Mouse (Mus musculus) retina, adult 2 months (tissue): ENCODE results near the gene Vax2.

ENCODE experiments used
- DNase-seq: peaks from one replicate; pipeline ENCODE4 v3.0.0-alpha.2; 2012; ENCODE audit warnings: low read depth, low spot score

The Vax2 gene

DNA sequence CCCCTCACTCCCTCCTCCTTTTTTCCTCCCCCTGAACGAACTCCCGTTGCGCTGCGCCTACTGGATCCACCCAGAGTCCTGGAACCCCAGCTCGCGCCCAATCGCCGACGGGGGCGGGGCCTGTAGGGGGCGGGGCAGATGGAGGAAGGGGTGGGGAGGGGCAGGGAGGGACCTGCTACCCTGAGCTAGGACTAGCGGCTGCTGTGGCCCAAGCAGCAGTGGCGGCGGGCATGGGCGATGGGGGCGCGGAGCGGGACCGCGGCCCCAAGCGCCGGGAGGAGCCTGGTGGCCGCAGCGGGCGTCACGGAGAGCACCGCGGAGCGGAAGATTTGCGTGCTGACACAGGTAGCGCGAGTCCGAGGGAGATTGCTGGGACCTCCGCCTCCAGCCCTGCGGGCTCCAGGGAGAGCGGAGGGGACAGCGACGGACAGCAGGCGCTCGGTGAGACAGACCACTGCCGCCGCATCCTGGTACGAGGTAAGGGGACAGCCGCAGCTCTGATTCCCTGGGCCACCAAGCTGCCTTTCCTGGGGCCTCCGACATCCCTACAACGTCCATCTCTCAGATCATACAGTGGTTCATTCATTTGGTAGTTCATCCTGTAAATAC is at the start of gene Vax2:
Vax2 (plus strand) TSS at position 198 of the 609 bp plus-strand sequence.
- DNase-seq, result peak; percentile 87

DNA sequence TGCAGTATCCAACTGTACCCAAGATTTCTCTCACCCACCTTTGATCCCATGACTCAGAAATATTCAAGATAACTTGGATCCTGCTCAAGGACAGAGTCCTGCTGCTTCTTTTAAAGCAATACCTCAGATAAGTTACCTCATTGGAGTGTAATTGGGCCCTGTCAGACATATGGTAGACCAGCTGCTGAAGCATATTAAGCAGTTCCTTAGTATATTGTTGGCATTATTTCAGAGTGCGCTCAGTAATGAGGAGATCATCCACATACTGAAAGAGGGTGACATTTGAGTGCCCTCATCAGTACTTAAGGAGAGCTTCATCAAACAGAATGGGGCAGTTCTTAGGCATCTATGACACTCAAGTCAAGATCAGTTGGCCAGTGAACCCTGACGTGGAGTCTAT is 46.1 kb upstream of the Vax2 start:
- DNase-seq, result no peak

DNA sequence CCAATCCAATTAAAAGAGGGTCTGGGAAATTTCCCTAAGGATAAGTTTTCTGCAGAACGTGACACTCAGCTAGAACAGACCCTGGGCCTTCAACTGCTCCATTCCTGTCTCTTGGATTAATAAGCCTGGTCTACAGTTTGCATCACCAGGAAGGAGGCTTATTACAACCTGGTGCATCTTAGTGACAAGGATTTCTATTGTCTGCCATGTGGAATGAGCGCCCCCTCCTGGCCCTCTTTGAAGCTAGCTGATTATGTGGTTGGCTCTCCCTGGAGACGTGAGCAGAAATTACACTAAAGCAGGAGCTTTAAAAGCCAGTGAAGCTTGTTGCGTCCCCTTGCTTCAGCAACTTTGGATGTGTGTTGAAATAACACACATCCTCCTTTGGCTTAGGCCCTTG is 37.7 kb upstream of the Vax2 start:
- peak; percentile 39 for DNase-seq

DNA sequence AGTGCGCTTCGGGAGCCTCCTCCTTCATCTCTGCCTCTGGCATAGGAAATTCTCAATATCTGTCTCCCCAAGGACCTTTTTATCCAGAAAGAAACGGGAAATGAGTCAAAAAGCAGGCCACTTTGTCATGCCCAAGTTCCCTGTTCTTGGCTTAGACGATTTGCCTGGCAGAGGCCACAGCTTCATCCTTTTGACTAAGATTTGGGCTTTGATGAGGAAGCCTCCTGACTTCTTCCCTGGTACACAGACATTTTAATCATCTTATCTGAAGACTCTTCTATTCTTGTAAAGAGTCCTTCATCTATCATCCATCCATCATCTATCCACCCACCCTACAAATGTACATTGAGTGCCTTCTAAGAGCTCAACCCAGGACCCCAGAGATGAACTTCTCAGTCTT is 33.3 kb upstream of the Vax2 start, which contains the start of gene Cd207:
Cd207 (minus strand) TSS at position 101 of the 400 bp plus-strand sequence.
- no peak for DNase-seq

DNA sequence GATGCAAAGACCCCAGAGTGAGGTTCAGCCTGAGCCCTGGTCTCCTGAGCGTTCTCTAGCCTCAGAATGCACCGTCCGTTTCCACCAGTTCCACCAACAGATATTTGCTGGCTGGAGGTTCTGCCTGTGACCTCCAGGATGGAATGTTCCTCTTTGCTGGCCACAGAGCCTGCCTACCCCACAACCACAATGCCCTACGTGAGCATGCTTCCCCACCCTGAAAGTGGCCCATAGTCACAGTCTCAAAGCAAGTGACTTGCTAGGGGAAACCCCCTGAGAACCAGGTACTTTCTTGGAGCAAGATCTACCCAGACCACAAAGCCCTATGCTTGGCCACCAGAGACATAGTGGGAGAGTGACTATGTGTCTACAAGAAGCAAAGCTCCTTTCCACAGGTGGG is 21.7 kb upstream of the Vax2 start:
- no peak for DNase-seq

DNA sequence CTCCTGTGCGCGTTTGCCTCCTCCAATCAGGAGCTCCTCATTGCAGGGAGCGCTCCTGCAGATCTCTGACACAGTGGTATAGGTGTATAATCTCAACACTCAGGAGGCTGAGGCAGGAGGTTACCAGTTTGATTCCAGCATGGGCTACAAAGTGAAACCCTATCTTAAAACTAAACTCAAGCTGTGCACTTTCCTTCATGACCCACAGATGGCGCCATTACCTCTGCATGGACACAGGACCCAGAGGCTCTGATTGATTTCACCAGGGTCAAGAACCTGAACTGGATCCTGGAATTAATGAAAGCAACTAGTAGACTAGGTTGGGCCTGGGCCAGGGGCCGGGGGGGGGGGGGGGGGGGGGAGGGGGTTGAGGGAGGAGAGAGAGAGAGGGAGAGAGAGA is 20.8 kb upstream of the Vax2 start:
- DNase-seq, result no peak

DNA sequence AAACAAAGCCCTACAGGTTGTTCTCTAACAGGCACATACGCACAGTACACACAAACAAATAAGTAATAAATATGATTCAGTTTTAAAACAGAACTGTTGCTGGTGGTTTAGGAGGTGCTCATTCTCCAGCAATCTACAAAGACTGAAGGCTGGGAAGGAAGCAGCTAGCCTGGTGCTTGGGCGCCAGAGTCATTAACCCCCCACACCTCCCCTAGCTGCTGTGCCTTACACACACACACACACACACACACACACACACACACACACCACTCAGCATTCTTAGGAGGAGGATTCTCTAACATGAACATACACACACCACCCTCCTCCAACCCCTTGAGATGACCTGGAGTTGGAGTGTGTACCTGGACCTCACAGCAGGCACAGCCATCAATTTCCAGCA is 20.1 kb upstream of the Vax2 start:
- DNase-seq, result no peak

DNA sequence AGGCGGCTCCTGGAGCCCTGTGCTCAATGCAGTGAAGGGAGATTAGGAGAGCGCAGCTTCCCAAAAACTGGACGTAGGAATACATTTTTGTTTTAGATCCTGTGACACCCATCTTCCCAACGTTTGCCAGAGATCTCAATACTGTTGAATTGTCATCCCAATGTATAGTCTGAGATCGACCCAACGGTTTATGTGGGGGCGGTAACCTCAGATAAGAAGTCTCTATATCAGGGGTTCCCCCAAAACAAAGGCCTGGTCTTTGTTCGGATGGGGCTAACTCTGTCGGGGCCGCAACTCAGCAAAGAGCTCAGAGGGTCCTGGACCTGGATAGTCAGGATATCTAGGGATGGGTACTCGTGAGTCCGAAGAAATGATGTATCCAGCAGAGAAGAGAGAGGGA is 18.1 kb upstream of the Vax2 start:
- no peak for DNase-seq

DNA sequence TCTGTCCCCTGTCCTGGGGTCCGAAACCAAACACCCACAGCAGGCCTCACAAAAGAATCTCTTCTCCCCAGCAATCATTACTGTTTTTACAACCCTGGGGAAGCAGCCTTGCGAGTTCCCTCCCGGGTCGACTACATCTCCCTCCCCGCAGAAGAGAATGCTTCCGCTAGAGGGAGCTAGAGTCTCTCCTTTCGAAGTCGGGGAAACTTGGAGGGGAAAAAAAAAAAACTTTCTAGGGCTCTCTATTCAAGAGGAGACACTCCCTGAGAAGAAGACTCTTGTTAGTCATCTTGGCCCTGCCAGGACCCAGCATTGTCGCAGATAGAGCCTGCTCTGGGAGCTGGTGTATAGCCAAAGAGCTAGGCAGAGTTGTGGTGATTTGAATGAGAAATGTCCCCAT is 17.2 kb upstream of the Vax2 start:
- no peak for DNase-seq

DNA sequence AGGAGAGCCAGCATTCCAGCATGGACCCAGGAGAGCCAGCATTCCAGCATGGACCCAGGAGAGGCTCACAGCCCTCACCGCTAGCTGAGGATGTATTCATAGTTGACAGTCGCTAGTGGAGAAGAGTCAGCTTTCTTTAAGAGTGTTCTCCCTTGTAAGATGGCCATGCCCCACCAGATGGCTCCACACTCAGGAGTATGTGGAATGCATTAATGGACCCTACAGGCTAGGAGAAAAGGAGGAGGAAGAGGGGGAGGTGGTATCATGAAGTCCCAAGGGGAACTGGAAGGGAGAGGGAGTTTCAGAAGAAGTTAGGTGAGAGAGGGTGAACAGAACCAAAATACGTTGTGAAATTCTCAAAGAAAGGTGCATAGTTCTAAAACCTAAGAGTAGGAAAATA is 15.3 kb upstream of the Vax2 start:
- no peak for DNase-seq

DNA sequence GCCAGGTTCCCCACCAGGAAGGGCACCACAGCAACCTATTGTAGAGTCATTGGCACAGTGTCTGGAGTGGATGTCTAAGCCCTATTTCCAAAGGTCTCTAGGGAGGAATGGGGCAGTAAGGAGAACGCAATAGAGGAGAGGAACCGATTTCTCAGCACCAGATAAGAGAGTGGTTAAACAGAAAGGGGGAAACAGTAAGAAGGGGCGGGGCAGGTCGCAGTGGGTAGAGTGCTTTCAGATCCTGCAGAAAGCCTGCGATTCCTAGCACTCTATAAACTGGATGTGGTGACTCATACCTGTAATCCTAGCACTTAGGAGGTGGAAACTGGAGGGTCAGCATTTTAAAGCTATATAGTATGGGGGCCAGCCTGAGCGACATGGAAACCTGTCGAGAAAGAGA is 14.4 kb upstream of the Vax2 start:
- DNase-seq, result no peak

DNA sequence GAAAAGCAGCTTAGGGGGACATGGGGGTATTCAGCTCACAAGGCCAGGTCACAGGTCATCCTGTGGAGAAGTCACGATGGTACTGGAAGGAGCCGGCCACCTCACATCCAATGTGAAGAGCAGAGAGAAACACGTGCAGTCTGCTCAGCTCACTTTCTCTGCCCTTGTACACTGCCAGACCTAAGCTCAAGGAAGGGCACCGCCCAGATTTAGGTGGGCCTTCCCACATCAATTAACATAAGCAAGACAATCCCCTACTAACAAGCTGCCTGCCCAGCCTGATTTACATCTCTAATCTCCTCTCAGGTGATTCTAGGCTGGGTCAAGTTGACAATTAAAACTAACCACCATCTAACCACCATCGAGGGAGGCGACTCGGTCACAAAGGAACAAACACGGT is 13.1 kb upstream of the Vax2 start:
- peak; percentile 74 for DNase-seq

DNA sequence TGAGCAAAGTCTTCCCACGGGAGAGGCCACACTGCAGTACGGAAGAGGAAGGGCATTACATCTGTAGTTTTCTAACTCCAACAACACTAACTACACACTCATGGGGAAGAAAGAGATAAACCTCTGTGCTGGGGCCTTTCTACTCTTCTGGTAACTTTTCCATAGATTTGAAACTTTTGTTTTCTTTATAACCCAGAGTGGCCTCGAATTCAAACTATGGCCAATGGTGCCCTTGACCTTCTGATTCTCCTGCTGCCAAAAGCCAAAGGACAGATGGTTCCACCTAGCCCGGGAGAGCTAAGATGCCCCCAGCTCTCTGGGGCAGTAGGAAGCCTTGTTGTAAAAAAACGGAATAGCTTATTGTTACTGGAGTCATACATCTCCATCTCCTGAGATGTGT is 11.1 kb upstream of the Vax2 start:
- no peak for DNase-seq

DNA sequence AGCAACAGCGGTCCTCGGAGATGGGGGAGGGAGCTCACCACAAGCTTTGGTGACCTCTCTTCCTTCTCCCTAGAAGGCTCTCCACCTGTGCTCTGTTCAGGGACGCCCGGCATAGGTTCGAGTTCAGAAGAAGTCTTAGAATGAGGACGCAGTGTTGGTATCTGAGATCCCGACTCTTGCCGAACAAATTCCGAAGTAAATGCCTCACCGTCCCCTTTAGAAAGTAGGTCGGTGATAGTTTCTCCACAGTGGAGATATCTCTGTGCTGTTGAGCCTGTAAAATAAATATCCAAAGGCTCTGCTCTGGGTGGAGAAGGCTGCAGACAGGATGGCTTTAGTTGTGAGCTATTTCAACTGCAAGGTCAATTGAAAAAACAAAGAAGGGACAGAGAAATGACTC is 10.1 kb upstream of the Vax2 start:
- DNase-seq, result no peak

DNA sequence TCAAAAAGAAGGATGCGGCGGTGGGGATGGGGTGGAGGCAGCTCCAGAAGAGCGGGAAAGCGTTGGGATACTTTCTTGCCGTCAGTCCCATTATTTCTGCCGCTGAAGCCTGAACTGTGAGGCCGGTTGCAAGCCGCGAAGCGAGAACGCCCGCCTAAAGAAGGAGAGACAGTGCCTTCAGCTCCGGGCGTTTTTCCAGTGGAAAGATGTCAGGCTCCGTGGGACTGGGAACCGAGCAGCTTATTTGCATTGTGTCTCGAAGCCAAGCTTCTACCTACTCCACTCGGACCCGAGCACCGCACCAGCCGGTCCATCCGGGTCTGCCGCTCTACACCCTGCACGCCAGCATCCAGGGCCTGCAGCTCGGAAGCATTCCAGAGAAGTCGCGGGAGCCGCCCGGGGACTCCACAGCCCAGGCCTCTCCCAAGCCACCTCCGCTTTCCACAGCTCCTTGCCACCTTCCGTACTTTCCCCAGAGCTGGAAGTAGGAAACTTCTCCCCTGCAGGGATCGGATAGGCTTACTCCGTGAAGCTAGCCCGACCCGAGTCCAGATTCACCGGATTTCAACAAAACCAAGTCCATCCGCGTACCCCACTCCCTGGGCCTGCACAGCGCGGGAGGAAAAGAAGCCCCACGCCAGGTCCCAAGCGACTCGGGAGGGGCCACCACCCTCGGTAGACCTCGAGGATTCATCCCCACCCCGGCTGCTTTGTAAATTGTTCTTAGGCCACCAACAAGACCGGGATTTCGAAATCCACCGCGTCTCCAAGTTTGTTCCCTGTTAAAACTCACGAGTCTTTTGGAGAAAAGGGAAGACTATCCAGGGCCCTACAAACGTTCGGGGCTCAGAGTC is 8.7 kb upstream of the Vax2 start:
- no peak for DNase-seq

DNA sequence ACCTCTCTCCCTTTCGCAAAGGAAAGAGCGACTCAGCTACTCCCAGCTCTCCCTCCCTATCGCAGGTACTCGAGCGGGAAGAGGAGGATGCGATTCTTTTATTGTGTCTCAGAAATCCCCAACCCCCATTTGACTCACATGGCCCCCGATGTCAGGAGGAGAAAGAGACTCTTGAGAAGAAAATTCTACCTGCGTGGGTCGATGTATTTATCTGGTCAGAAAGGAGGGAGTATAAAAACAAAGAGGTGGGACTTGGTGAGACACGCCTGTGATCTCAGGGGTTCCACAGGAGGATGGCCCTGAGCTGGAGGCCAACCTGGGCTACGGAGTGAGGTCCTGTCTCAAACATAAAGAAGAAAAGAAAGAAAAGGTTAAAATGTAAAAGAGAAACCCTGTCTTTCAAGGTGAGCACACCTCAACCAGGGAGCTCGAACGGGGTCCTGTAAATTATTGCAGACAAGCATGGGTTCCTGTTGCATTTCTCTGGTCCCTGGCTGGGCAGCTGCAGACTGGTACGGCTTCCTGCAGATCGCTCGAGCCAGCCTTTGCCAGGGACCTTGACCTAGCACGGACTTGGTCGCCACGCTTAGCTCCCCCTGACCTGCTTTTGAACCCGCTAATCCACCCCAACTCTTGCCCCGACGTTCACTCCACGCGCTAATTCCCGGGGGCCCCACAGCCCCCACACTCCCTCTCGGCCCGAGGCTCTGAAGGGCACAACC is 7.9 kb upstream of the Vax2 start:
- DNase-seq, result peak; percentile 80

DNA sequence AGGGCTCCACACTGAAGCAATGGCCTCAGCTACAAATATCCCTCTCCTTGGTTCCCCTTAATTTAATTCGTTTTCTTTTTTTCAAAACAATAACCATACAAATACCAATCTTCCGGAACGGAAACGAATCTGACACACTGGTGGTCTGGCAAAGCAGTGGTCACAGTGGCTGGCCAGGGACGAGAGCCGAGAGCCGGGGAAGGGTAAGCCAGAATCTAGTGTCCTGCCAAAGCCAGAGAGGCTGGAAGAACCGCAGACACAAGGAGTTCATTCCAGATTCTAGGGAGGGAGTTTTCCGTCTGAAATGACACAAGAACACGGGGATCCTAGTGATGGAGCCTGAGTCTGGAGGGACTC is 7.4 kb upstream of the Vax2 start:
- no peak for DNase-seq

DNA sequence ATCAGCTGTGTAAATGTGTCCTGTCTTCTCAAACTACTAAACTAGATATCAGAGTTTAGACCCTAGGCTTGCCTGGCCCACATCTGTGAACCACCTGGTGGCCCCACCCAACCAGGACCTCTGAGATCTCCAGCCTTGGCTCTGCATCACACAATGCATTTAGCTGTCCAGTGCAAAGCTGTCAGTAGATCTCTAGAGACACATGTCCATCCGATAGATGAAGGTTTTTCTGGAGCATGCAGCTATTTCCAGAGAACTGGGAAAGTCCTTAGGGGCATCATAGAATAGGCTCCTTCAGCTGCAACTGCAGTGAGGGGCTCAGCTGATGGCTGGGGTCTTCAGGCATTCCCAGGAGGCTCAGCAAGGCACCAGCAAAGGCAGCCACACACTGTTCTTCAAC is 6.8 kb upstream of the Vax2 start:
- no peak for DNase-seq

DNA sequence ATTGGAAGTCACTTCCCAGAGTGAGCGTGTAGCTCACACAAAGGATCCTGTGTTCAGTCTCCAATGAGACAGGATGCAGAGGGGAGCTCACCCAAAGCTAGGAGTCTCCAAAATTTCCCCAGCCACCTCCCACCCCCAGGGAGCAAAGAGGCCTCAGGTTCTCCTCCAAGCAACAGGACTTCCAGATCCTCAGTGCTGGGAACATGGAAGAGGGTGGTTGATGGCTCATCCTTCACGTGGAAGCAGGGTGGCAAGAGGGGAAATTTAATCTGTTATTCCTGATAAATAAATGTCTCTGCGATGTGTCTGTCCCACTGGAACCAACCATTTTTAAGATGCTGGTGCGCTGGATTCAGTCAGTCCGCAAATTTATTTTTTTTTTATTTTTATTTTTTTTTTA is 6.4 kb upstream of the Vax2 start:
- DNase-seq, result no peak

DNA sequence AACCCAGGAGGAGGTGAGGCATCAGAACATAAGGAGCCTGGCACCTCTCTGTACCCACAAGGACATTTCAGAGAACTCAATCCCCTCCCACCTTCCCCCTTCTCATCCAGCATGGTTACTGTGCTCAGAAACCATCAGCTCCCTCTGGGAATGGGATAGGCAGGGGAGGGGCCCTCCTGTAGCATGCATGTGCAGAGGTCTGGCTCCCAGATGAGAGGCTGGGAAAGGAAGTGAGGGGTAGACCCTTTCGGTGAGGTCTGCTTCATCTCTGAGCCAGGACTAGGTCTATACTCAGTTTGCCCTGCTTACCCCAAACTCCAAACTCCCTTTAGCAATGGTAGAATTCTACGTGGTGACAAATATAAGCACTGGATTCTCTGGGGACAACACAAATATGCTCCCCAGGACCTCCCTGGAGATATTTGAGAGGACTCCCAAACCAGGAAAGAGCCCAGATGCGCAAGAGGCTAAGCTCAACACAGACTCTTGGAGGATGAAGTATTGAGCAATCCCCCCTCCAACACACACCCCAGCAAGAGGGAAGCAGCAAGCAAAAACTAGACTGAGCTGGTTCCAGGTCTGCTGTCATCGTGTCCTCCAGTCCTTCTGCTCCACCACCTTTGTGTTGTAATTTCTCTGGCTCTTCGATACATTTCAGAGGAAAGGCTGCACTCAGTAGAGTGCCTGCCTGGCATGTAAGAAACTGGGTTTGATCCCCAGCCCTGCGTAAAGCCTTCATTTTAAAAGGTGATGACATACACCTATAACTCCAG is 3.1 kb upstream of the Vax2 start:
- no peak for DNase-seq

DNA sequence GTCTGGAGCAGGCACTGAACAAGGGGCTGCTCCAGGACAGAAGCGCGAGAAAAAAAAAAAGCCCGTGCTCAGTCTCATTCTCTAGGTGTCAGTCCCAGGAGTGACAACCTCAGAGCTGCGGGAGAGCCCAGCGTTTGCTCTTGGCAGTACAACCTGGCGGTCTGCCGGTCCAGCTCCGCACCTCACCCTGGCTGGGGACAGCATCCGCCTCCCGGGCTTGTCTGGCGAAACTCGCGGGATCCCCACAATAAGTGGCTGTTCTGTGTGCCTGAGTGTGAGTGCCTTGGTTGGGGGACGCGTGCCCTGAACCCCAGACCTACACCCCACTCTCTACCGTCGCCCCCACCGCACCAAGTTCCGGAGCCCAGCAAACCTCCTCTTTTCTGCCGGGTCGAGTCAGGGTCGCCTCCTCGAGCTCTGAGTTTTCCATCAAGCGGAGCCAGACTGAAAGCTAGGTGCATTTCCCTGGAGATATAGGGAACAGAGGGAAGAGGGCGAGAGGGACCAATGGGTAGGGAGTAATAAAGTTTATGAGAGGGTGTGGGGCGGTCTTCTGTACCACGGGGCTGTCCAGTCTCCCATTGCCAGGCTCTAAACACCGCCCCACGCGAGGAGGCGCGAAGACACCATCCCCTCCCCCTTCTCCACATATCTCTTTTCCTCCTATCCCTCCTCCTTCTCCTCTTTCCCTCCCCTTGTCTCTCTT is 550 bp upstream of the Vax2 start:
- DNase-seq, result no peak
